Mouse (Mus musculus) heart, postnatal 0 days (tissue): ENCODE measurements around the gene Tmem159.

Experiments used
- CTCF ChIP-seq: IDR thresholded peaks from 2 replicates; pipeline ENCODE4 v1.5.1; 2016; ENCODE audit warnings: antibody characterized with exemption, control low read depth, low read depth
- EP300 ChIP-seq: IDR thresholded peaks from 2 replicates; pipeline ENCODE4 v1.6.1; 2016; ENCODE audit warnings: antibody characterized with exemption, low read depth

- TF ChIP-seq CTCF = no peak
- TF ChIP-seq EP300 = no peak
These were observed 4.2 kb downstream of the Tmem159 start for GRCm38 (mm10) chr7:120106356-120106755.
